Mouse (Mus musculus) liver, embryonic 14.5 days (tissue): ENCODE results near the gene Olfr1124.

ENCODE experiments used
- CTCF ChIP-seq: IDR thresholded peaks from 2 replicates; pipeline ENCODE4 v1.5.1; 2016; ENCODE audit warnings: antibody characterized with exemption, low read depth, control low read depth
- EP300 ChIP-seq: IDR thresholded peaks from 2 replicates; pipeline ENCODE4 v1.6.1; 2016; ENCODE audit warnings: antibody characterized with exemption, low read depth

- TF ChIP-seq CTCF (no peak), EP300 (no peak)
Observed at GRCm38 (mm10) chr2:87453662-87454061, 23.6 kb downstream of the Olfr1124 start, which contains the start of gene Olfr1126.
